Mouse (Mus musculus) inflammation-experienced regulatory T-cells, adult 6 months (primary cell): ENCODE data around the gene Msgn1. TPM values are rescaled to one million over a fixed set of nuclear protein-coding genes. Genes with fewer than 3 reads are reported as not detected.

Experiments
- ATAC-seq: one replicate; pipeline ENCODE4 v1.8.0; 2017
- polyA plus RNA-seq, 3 experiments: library from polyadenylated mRNA; unstranded; fragments of 100-300 nt; shearing (Covaris generic); gene quantifications; one replicate each; pipeline ENCODE4 v1.2.1; 2017

Gene Msgn1
- polyA plus RNA-seq, 3 experiments from 2014 or later: not detected

DNA sequence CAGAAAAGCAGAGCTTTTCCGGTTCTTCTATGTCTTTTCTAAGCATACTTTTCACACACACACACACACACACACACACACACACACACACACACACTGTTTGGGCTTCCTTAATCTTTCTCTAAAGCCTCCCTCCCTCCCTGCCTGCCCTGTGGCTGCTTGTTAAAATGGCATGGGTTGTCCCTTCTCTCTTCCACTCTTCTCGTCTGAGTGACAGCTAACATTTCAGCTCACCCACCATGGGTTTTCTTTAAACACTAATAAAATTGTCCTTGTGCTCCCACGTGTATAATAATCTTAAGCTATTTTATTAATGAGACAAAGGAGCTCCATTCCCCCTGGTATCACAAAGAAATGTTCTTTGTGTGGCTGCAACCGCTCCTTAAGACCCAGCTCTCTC, 10.7 kb downstream of the Msgn1 start:
- no peak for ATAC-seq

DNA sequence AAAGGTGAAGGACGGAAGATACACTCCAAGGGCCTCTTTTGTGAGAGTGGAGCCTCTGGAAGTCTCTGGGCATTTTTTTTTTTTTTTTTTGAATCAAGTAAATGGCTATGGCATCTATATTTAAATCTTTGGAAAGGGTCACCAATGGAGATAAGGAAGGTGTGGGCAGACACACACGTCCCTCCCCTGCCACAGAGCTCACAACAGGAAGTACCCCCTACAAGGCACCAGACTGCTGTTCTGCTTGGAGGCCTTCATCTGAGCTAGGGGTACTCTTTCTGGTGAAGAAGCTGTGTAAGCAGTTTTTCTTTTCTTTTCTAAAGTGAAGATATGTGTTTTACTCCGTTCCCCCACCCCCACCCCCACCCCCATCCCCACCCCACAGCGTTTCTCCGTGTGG, 11.9 kb downstream of the Msgn1 start:
- no peak for ATAC-seq

DNA sequence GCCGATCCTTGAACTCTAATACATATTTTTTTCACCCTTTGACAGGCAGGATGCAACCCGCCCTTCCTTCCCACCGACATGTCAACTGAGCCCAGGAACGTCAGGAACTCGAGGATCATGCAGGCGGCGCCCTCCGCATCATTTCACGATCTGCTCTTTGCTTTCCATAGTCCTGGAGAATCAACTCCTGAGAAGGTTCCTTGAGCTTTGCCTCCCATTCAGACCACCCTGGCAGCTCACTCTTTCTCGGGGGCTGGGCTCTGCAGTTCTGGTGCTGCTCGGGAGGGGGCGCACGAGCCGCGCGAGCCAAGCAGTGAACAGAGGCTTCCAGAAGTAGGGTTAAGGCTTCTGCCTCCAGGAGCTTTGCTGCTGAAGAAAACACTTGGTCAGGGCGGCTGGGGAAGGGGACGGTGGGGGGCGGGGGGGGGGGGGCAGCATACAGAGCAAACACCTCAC, 12.6 kb downstream of the Msgn1 start:
- ATAC-seq: peak; percentile 90

DNA sequence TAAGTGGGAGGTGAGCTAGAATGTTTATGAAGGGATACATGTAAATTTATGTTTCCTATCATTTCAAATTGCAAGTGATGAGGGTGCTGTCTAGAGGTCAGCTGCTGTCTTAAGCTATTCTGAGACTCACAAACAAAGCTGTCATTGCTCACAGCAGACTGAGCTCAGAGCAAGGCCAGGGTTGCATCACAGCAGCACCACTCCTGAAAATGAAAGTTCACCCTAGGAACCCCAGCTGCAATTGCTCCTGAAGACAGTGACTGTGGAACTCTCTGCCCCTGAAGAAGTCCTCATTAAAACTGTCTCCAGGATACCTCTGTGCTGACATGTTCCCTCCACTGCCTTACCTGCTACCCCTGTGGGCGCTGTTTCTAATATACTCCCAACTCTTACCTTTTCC, 13.7 kb downstream of the Msgn1 start:
- no peak for ATAC-seq

DNA sequence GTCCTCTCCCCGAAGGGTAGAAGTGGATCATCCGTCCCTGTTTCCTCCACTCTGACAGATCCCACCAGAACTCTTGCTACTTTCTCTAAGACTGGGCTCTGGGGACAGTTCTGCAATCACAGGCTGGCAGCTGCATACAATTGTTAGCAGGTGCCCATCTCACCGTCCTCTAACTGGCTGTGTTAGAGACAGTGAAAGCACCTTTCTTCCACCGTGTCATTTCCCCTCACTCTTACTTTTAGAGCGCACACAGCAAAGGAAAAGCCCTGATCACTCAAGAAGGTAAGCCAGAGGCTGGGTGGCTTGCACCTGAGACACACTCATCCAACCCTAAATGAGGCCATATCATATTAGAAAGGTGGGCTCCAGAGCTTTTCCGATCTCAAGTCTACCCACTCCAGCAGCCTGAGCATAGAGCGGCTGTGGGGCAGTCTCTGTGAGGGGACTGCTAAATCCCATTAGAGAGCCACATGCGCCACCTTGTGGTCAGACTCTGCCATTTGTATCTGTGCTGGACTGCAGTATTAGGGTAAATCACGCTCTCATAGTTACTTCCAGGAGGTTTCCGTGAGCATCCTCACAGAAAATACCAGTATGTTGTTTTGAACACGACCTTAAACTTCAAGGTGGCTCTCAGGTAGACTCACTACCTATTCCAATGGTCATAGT, 30.2 kb downstream of the Msgn1 start:
- ATAC-seq: peak; percentile 67

DNA sequence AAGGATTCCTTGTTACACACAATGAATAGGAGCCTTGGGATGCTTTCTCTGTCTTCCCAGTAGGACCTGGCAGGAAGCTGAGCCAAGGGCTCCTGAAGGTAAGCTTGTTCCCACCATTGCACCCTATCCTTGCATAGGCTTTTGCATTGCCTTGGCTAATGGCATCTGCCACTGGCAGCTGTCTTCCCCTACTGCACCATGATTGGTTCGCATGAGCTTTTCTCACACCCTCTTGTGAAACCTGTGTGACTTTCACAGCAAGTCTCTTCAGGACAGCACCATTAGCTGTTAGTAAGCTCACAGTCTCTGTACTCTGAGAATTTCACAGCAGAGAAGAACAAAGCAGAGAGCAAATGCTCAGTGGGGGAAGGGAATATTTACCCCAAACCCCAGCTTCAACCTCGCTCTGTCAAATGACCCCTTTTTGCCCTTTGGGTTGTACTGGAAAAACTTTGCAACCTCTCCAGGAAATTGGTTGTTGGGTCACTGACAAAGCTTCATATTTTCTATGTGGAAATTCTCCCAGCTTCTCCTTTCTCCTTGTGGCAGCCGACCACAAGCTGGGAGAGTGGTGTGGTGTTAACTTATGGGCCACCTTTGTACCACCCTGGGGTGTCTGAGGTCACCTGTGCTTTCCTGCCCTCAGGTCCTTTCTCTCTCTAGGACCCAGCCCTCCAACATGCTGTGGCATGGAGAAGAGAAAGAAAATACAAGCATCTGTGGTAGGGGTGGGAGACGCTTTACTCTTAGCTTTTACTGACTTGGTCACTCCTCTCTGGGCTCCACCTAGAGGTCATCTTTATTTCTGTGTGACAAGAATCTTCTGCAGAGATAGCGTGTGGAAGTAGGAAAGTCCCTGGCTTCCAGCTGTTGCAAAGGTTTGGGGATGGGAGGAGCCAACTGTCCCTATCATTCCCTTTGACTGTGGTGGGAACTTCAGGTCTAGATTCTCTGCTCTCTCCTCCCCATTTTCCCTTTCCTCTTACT, 31.1 kb downstream of the Msgn1 start:
- ATAC-seq: no peak

DNA sequence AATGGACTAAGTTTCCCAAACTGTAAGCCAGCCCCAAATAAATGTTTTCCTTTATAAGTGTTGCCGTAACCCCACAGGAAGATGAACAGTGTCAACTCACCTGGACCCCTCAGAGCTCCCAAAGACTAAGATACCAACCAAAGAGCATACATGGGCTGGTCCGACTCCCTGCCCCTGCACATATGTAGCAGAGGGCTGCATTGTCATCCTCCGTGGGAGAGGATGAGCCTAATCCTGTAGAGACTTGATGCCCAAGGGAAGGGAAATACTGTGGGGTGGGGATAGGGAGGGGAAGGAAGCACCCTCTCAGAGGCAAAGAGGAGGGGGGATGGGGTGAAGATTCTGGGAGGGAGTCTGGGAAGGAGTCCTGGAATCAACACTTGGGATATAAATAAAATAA, 50.1 kb downstream of the Msgn1 start:
- no peak for ATAC-seq

Other genes with a start within 250 kb of the Msgn1 start
- not detected for gene Kcns3, start 57.9 kb downstream of the Msgn1 start, polyA plus RNA-seq
- 10 to 100 TPM in 1 of 3 experiments, 1 to 10 TPM in 2; 1.4 to 10.4 (median 1.7) TPM for gene Gen1, start 56.8 kb upstream of the Msgn1 start, polyA plus RNA-seq
- 100 to 1,000 TPM; 102 to 185 (median 183) TPM for gene Smc6, start 56.9 kb upstream of the Msgn1 start, polyA plus RNA-seq
- not detected for gene Vsnl1, start 227.6 kb upstream of the Msgn1 start, polyA plus RNA-seq
- not detected for gene Rad51ap2, start 247.1 kb upstream of the Msgn1 start, polyA plus RNA-seq